Mouse (Mus musculus) embryonic facial prominence, embryonic 12.5 days (tissue): ENCODE data around the gene Dnajb2. TPM values are rescaled to one million over a fixed set of nuclear protein-coding genes. Genes with fewer than 3 reads are reported as not detected.
"Not testable (repeated sequence)": the region's sequence is repeated elsewhere in the genome, so short reads cannot be mapped to it uniquely, and the experiment has no call there.

ENCODE experiments used
- ATAC-seq: fragments of 200-750 bp; cut with Nextera tagmentation; 2 replicates; pipeline ENCODE4 v1.8.0; 2017; ENCODE audit not compliant: insufficient number of reproducible peaks, insufficient read depth, low FRiP score, low TSS enrichment
- H3K27ac ChIP-seq: fragments of 300-500 bp; sonication (generic); 2 replicates; pipeline ENCODE4 v1.5.1; 2016; ENCODE audit warnings: mild to moderate bottlenecking
- H3K27me3 ChIP-seq: fragments of 300-500 bp; sonication (generic); 2 replicates; pipeline ENCODE4 v1.6.1; 2016; ENCODE audit warnings: mild to moderate bottlenecking, moderate library complexity
- H3K36me3 ChIP-seq: fragments of 300-500 bp; sonication (generic); 2 replicates; pipeline ENCODE4 v1.6.1; 2016; ENCODE audit warnings: mild to moderate bottlenecking
- H3K4me1 ChIP-seq: fragments of 300-500 bp; sonication (generic); 2 replicates; pipeline ENCODE4 v1.6.1; 2016
- H3K4me2 ChIP-seq: fragments of 300-500 bp; sonication (generic); replicated peaks from 2 replicates; pipeline ENCODE4 v1.6.1; 2016; ENCODE audit warnings: mild to moderate bottlenecking, moderate library complexity
- H3K4me3 ChIP-seq: fragments of 300-500 bp; sonication (generic); 2 replicates; pipeline ENCODE4 v1.5.1; 2016; ENCODE audit warnings: mild to moderate bottlenecking
- H3K9ac ChIP-seq: fragments of 300-500 bp; sonication (generic); 2 replicates; pipeline ENCODE4 v1.6.1; 2016; ENCODE audit warnings: mild to moderate bottlenecking, moderate library complexity
- H3K9me3 ChIP-seq: fragments of 300-500 bp; sonication (generic); 2 replicates; pipeline ENCODE4 v1.6.1; 2016; ENCODE audit warnings: mild to moderate bottlenecking, moderate library complexity
- WGBS: fragments of 180-500 bp; shearing (Covaris S2); methylation state at CpG from one replicate; pipeline ENCODE4 v1.1.7; 2016; 5-methylcytosine and 5-hydroxymethylcytosine counted together
- polyA plus RNA-seq: library from polyadenylated mRNA; unstranded; fragments of >200 nt; fragmentation: Nextera tagmentation; extraction: Ambion mirVana; gene quantifications from 2 replicates; pipeline ENCODE4 v1.2.1, GENCODE M21; 2016

Dnajb2 gene
- polyA plus RNA-seq, 1 experiment from 2014 or later, result 45.0 TPM

GRCm38 (mm10) chr1:75221538-75221937, 14.7 kb upstream of the Dnajb2 start:
- Histone ChIP-seq H3K27ac (no peak overlapping the region), H3K4me1 (peaks cover 9% of the 10 kb centered on the region; the same call in 1 of the 2 replicates), H3K27me3 (peaks cover 58% of the 10 kb centered on the region), H3K9me3 (no peaks in the 10 kb centered on the region), H3K36me3 (no peaks in the 10 kb centered on the region), H3K4me3 (no peak overlapping the region), H3K9ac (no peak overlapping the region), H3K4me2 (no peak overlapping the region)
- WGBS, result 78% methylated on average over 3 of the region's 3 CpGs
- no peak for ATAC-seq

DNA sequence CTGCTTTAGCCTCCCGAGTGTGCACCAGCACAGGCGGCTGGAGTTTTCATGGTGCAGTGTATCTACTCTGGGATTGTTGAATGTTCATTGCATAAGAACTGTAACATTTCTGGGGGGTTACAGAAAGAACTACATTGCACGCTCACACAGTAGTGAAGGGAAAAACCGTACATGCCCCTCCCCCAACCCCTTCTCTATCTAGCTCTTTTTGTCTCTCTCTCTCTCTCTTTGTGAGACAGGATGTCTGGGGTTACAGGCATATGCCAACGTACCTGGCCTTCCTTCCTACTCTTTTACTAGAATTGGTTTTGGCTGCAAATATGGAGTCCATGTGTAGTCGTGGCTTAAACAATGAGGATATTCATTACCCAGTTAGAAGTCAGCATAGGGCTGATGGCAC, 13.3 kb upstream of the Dnajb2 start:
- no peaks in the 10 kb centered on the region for H3K36me3 ChIP-seq
- peaks cover 9% of the 10 kb centered on the region; the same call in 1 of the 2 replicates for H3K4me1 ChIP-seq
- no peak overlapping the region for H3K27ac ChIP-seq
- peaks cover 46% of the 10 kb centered on the region for H3K27me3 ChIP-seq
- H3K4me3 ChIP-seq, result no peak overlapping the region
- H3K4me2 ChIP-seq, result no peak overlapping the region
- no peak overlapping the region for H3K9ac ChIP-seq
- WGBS, result 73% methylated on average over 6 of the region's 6 CpGs
- H3K9me3 ChIP-seq, result no peaks in the 10 kb centered on the region
- ATAC-seq, result no peak

GRCm38 (mm10) chr1:75223532-75223931, 12.7 kb upstream of the Dnajb2 start:
- H3K9ac ChIP-seq, result no peak overlapping the region
- H3K4me2 ChIP-seq, result no peak overlapping the region
- peaks cover 4% of the 10 kb centered on the region; the same call in 1 of the 2 replicates for H3K4me1 ChIP-seq
- WGBS, result 62% methylated on average over 6 of the region's 6 CpGs
- no peak overlapping the region for H3K27ac ChIP-seq
- H3K27me3 ChIP-seq, result peaks cover 40% of the 10 kb centered on the region
- no peak overlapping the region for H3K4me3 ChIP-seq
- no peaks in the 10 kb centered on the region for H3K36me3 ChIP-seq
- ATAC-seq, result no peak
- no peaks in the 10 kb centered on the region for H3K9me3 ChIP-seq

DNA sequence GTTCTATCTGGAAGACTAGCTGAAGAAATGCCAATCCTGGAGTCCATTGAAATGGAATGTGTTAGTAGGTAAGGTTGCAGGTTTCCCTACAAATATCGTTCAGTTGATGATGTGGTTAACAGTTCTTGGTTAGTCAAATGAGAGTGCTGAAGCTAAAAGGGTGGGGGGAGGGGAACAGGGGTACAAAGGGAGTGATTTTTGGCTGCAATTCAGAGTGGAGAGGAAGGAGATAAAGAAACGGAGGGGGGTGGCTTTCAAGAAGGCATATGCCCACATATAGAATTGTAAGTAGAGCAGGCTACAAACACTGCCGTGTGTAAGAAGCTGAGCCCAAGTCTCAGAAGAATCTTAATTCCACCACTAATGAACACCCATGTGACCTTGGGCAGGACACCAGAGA, 10.7 kb upstream of the Dnajb2 start:
- Histone ChIP-seq H3K27me3 (peaks cover 21% of the 10 kb centered on the region), H3K9me3 (no peaks in the 10 kb centered on the region), H3K27ac (no peak overlapping the region), H3K4me3 (no peak overlapping the region), H3K4me1 (no peaks in the 10 kb centered on the region), H3K36me3 (no peaks in the 10 kb centered on the region), H3K4me2 (no peak overlapping the region), H3K9ac (no peak overlapping the region)
- WGBS, result 77% methylated on average over 3 of the region's 3 CpGs
- no peak for ATAC-seq

DNA sequence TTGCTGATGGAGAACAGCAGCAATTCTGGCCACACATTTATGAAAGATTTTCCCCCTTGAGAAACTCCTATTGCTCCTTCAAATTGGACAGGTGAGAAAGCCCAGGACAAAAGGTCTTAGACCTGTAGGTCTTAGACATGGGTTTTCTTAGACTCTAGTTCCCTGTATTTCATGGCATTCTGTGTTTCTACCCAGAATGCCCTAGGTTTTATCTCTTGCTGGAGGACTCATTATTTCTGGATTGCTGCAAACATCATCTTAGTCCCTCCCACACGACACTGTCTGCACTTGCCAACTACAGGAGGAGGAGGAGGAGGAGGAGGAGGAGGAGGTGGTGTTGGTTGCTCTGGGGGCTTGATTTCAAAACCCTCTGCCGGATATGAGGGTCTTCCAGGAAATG, 10.1 kb upstream of the Dnajb2 start:
- no peak overlapping the region for H3K27ac ChIP-seq
- H3K4me2 ChIP-seq, result no peak overlapping the region
- H3K36me3 ChIP-seq, result no peaks in the 10 kb centered on the region
- no peaks in the 10 kb centered on the region for H3K4me1 ChIP-seq
- WGBS, result 62% methylated on average over 2 of the region's 2 CpGs
- H3K9me3 ChIP-seq, result no peaks in the 10 kb centered on the region
- no peak for ATAC-seq
- peaks cover 14% of the 10 kb centered on the region for H3K27me3 ChIP-seq
- no peak overlapping the region for H3K4me3 ChIP-seq
- H3K9ac ChIP-seq, result no peak overlapping the region

DNA sequence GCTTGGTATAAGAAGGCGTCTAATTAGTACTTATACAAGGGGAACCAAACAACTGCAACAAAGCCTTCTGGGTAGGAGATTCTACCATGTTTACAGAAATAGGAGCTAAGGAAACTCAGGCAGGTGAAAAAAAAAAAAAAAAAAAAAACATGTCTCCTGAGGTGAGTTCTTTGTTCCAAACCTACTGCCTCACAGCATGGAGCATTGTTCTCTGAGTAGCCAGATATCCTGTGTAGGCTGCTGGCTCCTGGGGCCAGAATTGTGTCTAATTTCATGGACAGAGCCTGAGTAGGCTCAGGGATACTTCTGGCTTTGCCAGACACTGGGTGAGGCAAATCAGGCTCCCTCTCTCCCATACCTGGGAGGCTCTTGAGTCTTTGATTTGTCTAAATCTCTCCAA, 8.6 kb upstream of the Dnajb2 start:
- ATAC-seq, result no peak
- Histone ChIP-seq H3K27me3 (0 out of 2 replicates have a peak, but pooled peaks cover 2% of the 10 kb centered on the region), H3K4me3 (no peak overlapping the region), H3K4me1 (no peaks in the 10 kb centered on the region), H3K27ac (no peak overlapping the region), H3K9me3 (no peaks in the 10 kb centered on the region), H3K9ac (no peak overlapping the region), H3K36me3 (no peaks in the 10 kb centered on the region), H3K4me2 (no peak overlapping the region)
- 79% methylated on average over 1 of the region's 1 CpGs for WGBS

GRCm38 (mm10) chr1:75229158-75229557, 7.0 kb upstream of the Dnajb2 start:
- no peak overlapping the region for H3K9ac ChIP-seq
- WGBS, result 71% methylated on average over 4 of the region's 4 CpGs
- ATAC-seq, result no peak

GRCm38 (mm10) chr1:75230335-75230994, 5.7 kb upstream of the Dnajb2 start:
- Histone ChIP-seq H3K9ac (no peak overlapping the region), H3K27ac (no peak overlapping the region), H3K4me2 (no peak overlapping the region), H3K4me3 (no peak overlapping the region), H3K36me3 (no peaks in the 10 kb centered on the region), H3K27me3 (0 out of 2 replicates have a peak, but pooled peaks cover 2% of the 10 kb centered on the region), H3K4me1 (no peaks in the 10 kb centered on the region), H3K9me3 (no peaks in the 10 kb centered on the region)
- WGBS, result 72% methylated on average over 7 of the region's 7 CpGs
- no peak for ATAC-seq

More at GRCm38 (mm10) chr1:75229158-75229557, 7.0 kb upstream of the Dnajb2 start:
- no peak overlapping the region for H3K4me3 ChIP-seq
- H3K4me2 ChIP-seq, result no peak overlapping the region
- H3K27ac ChIP-seq, result no peak overlapping the region
- H3K4me1 ChIP-seq, result no peaks in the 10 kb centered on the region
- 0 out of 2 replicates have a peak, but pooled peaks cover 2% of the 10 kb centered on the region for H3K27me3 ChIP-seq
- H3K9me3 ChIP-seq, result no peaks in the 10 kb centered on the region
- H3K36me3 ChIP-seq, result no peaks in the 10 kb centered on the region

DNA sequence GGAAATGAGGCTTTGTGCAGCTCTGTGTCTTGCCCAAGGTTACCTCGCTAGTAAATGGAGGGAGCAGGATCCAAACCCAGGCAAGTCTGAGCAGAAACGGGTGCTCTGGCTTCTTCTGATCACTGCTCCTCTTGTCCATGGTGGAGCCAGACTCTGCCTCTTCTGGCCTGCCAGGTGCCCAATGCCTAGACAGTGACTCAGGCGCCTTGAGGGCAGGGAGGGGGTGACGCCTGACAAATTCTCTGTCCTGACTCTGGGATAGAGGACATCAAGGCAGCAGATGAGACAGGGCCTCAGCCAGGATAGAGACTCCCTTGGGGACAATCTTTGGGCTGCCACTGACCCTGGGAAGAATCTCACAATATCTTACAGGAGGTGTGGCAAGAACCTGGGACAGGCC, 5.0 kb upstream of the Dnajb2 start:
- 0 out of 2 replicates have a peak, but pooled peaks cover 2% of the 10 kb centered on the region for H3K27me3 ChIP-seq
- H3K9me3 ChIP-seq, result no peaks in the 10 kb centered on the region
- no peak for ATAC-seq
- no peak overlapping the region for H3K4me3 ChIP-seq
- no peak overlapping the region for H3K9ac ChIP-seq
- H3K4me2 ChIP-seq, result no peak overlapping the region
- peaks cover 4% of the 10 kb centered on the region; the same call in 1 of the 2 replicates for H3K4me1 ChIP-seq
- no peak overlapping the region for H3K27ac ChIP-seq
- H3K36me3 ChIP-seq, result no peaks in the 10 kb centered on the region
- 78% methylated on average over 4 of the region's 4 CpGs for WGBS

GRCm38 (mm10) chr1:75231664-75232152, 4.5 kb upstream of the Dnajb2 start, which contains the start of gene A630095N17Rik:
Gene A630095N17Rik (minus strand): TSS chr1:75232102.
- Histone ChIP-seq H3K4me2 (no peak within 1 kb of the TSS), H3K4me3 (no peak within 1 kb of the TSS), H3K27me3 (0 out of 2 replicates have a peak, but pooled peaks cover under 1% of the 10 kb centered on the region), H3K9me3 (no peaks in the 10 kb centered on the region), H3K9ac (no peak within 1 kb of the TSS), H3K4me1 (peaks cover 4% of the 10 kb centered on the region; the same call in 1 of the 2 replicates), H3K36me3 (no peaks in the 10 kb centered on the region), H3K27ac (no peak within 1 kb of the TSS)
- no peak for ATAC-seq
- WGBS, result 64% methylated on average over 5 of the region's 5 CpGs

DNA sequence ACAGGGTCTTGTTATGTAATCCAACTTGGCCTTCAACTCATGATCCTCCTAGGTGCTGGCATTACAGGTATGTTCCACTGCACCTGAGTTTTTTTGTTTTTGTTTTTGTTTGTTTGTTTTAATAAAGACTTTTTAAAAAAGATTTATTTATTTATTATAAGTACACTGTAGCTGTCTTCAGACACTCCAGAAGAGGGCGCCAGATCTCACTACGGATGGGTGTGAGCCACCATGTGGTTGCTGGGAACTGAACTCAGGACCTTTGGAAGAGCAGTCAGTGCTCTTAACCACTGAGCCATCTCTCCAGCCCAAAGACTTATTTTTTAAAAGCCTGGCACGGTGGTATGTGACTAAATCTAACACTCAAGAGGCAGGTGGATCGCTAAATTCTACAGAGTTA, 3.7 kb upstream of the Dnajb2 start:
- not testable (repeated sequence) for H3K36me3 ChIP-seq, ATAC-seq, H3K27me3 ChIP-seq, H3K27ac ChIP-seq, H3K9ac ChIP-seq, H3K4me3 ChIP-seq, H3K4me2 ChIP-seq, H3K9me3 ChIP-seq, H3K4me1 ChIP-seq
- WGBS, result 60% methylated on average over 4 of the region's 4 CpGs

- Histone ChIP-seq H3K4me2 (no peak overlapping the region), H3K27me3 (no peaks in the 10 kb centered on the region), H3K4me1 (peaks cover 10% of the 10 kb centered on the region; the same call in 1 of the 2 replicates), H3K36me3 (0 out of 2 replicates have a peak, but pooled peaks cover 1% of the 10 kb centered on the region), H3K9me3 (no peaks in the 10 kb centered on the region), H3K9ac (no peak overlapping the region), H3K27ac (no peak overlapping the region), H3K4me3 (no peak overlapping the region)
- ATAC-seq, result no peak
- WGBS, result under 1% methylated on average over 8 of the region's 8 CpGs
These were observed 1.6 kb upstream of the Dnajb2 start for GRCm38 (mm10) chr1:75234606-75235005.
